Mouse (Mus musculus): Measurements from ENCODE around the gene Rnf114. TPM values are rescaled to one million over a fixed set of nuclear protein-coding genes. Genes with fewer than 3 reads are reported as not detected.
A peak's percentile ranks its signal among the peaks of the same experiment; 100 is the strongest.

Gene Rnf114
- polyA plus RNA-seq, 1 experiment from 2014 or later = 80.1 TPM

- peaks cover 65% of the 10 kb centered on the region for H3K36me3 ChIP-seq
- H3K27me3 ChIP-seq = no peaks in the 10 kb centered on the region
- H3K9ac ChIP-seq = no peak overlapping the region
- ATAC-seq (ENCODE audit: insufficient number of reproducible peaks, low FRiP score, low TSS enrichment, low read depth) = no peak
- no peaks in the 10 kb centered on the region for H3K4me1 ChIP-seq
- H3K4me2 ChIP-seq (replicated peaks) = no peak overlapping the region
- H3K9me3 ChIP-seq (replicated peaks) = no peaks in the 10 kb centered on the region
- no peak overlapping the region for H3K4me3 ChIP-seq (replicated peaks)
- 92% methylated on average over 9 of the region's 9 CpGs for WGBS
- no peak overlapping the region for H3K27ac ChIP-seq (replicated peaks)
Observed at GRCm38 (mm10) chr2:167457213-167457612, 35.2 kb upstream of the Rnf114 start.

DNA sequence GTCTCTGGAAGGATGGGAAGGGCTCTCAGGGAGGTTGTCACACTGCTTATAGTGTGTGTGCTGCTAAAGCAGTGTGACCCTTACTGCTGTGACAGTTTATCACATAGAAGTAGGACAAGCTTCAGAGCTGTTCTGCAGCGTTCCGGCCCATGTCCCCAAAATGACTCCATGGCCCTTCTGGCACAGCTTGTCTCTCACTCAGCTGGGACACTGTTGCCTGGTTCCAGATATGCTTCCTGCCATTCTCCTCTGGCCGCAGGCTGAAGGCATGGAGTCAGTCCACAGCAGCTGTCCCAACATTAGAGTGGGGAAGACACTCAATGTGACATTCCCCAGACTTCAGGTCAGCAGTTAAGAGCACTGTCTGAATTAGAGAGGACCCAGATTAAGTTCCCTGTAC is 33.9 kb upstream of the Rnf114 start:
- H3K27me3 ChIP-seq = no peaks in the 10 kb centered on the region
- H3K9me3 ChIP-seq (replicated peaks) = no peaks in the 10 kb centered on the region
- no peaks in the 10 kb centered on the region for H3K4me1 ChIP-seq
- H3K27ac ChIP-seq (replicated peaks) = no peak overlapping the region
- no peak for ATAC-seq (ENCODE audit: insufficient number of reproducible peaks, low FRiP score, low TSS enrichment, low read depth)
- peaks cover 56% of the 10 kb centered on the region for H3K36me3 ChIP-seq
- H3K9ac ChIP-seq = no peak overlapping the region
- 94% methylated on average over 3 of the region's 3 CpGs for WGBS
- no peak overlapping the region for H3K4me3 ChIP-seq (replicated peaks)
- H3K4me2 ChIP-seq (replicated peaks) = no peak overlapping the region

DNA sequence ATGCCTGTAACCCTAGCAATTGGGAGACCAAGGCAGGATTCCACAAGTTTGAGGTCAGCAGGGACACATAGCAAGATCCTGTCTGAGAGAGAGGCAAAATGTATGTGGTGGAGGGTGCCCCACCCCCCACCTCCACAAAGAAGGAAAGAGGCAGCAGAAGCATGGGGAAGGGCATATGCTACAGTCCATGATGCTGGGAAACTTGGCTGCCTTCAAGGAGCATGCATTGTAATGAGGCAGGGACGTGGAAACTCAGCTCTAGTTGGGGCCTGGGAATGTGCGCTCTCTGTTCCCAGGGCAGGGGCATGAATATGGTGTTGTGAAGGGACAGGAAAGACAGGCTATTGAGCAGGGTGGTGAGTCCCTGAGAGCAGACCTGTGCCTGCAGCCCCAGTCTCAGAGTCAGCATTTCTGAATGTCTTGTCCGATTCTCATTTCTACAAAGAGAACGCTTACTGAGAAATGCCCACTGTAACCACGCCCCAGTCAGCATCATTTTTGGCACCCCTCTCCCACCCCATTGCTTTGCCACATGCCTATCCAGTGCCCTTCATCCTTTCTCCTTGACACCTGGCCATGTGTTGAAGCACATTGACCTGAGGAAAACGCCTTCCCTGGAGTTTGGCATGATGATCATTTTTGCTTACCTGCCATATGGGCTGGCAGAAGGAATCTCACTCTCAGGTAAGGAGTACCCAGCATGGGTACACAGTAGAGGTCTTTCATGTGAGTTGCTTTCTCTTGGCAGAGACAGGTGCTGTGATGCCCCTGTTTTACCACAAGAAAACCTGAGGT is 33.2 kb upstream of the Rnf114 start:
- ATAC-seq (ENCODE audit: insufficient number of reproducible peaks, low FRiP score, low TSS enrichment, low read depth) = no peak
- Histone ChIP-seq H3K4me1 (no peaks in the 10 kb centered on the region), H3K9ac (no peak overlapping the region), H3K27me3 (no peaks in the 10 kb centered on the region), H3K4me2 (replicated peaks) (no peak overlapping the region), H3K27ac (replicated peaks) (no peak overlapping the region), H3K36me3 (peaks cover 50% of the 10 kb centered on the region), H3K9me3 (replicated peaks) (no peaks in the 10 kb centered on the region), H3K4me3 (replicated peaks) (no peak overlapping the region)
- WGBS = 92% methylated on average over 6 of the region's 6 CpGs

DNA sequence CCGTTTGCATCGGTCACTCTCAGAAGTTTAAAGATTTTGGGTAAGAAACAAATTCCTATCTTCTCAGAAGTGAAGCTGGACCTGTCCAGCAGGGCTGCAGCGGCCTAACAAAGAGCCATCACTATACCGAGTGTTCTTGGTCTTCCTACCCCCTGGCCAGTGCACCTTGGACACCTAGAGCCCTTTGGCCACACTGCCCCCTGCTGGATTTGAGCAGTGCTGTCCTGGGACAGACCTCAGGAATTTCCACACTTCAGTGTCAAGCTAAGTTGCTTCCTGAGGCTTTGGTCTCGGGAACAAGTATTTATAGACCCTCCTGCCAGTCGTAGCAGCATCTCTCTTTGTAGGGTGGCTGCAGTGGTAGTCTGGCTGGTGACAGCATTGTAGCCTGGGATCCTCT is 29.5 kb upstream of the Rnf114 start:
- peaks cover 49% of the 10 kb centered on the region for H3K36me3 ChIP-seq
- 59% methylated on average over 6 of the region's 6 CpGs for WGBS
- no peak for ATAC-seq (ENCODE audit: insufficient number of reproducible peaks, low FRiP score, low TSS enrichment, low read depth)

DNA sequence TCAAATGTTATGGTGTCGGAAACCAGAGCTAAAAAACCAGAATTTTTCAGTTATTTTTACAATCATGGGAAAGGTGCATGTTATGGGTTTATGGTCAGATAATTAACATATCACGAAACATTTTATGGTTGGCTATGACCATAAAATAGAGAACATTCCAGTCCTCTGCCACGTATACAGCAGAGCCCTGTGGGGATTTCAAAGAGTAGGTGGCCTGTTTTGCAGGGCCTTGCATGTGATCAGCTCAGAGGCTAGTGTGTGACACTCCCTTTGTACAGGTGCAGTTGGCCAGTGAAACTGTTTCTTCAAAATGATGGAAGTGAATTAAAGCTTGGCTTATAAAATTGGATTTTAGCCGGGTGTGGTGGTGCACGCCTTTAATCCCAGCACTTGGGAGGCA is 28.6 kb upstream of the Rnf114 start:
- Histone ChIP-seq H3K36me3 (peaks cover 46% of the 10 kb centered on the region), H3K9ac (no peak overlapping the region), H3K27ac (replicated peaks) (no peak overlapping the region), H3K4me1 (no peaks in the 10 kb centered on the region), H3K4me3 (replicated peaks) (no peak overlapping the region), H3K27me3 (no peaks in the 10 kb centered on the region), H3K9me3 (replicated peaks) (no peaks in the 10 kb centered on the region), H3K4me2 (replicated peaks) (no peak overlapping the region)
- ATAC-seq (ENCODE audit: insufficient number of reproducible peaks, low FRiP score, low TSS enrichment, low read depth) = no peak
- 89% methylated on average over 5 of the region's 5 CpGs for WGBS

More for the DNA sequence above, 29.5 kb upstream of the Rnf114 start:
- Histone ChIP-seq H3K9me3 (replicated peaks) (no peaks in the 10 kb centered on the region), H3K27me3 (no peaks in the 10 kb centered on the region), H3K27ac (replicated peaks) (no peak overlapping the region), H3K4me2 (replicated peaks) (no peak overlapping the region), H3K4me1 (no peaks in the 10 kb centered on the region), H3K9ac (no peak overlapping the region), H3K4me3 (replicated peaks) (no peak overlapping the region)

DNA sequence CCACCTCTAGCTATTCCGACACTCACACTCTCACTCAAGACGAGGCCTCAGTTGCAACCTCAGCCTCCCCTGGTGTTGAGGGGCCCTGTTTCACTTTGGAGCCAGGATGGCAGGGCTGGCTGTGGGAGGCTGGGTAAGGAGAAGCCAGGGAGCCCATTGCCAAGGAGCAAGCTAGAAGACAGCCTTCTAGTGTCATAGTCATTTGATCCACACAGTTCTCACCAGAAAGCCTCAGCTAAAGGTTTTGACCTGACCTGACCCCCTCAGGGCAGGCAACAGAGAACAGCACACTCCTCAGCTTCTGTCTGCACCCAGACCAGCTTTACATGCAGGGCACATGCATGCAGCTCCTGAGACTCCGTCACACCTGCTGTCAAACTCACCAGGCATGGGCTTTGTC is 26.5 kb upstream of the Rnf114 start:
- Histone ChIP-seq H3K9me3 (replicated peaks) (no peaks in the 10 kb centered on the region), H3K4me3 (replicated peaks) (no peak overlapping the region), H3K4me1 (no peaks in the 10 kb centered on the region), H3K27ac (replicated peaks) (no peak overlapping the region), H3K36me3 (peaks cover 57% of the 10 kb centered on the region), H3K4me2 (replicated peaks) (no peak overlapping the region), H3K27me3 (no peaks in the 10 kb centered on the region), H3K9ac (no peak overlapping the region)
- ATAC-seq (ENCODE audit: insufficient number of reproducible peaks, low FRiP score, low TSS enrichment, low read depth) = no peak
- WGBS = 85% methylated on average over 3 of the region's 3 CpGs

- H3K4me2 ChIP-seq (replicated peaks) = no peak overlapping the region
- no peak overlapping the region for H3K27ac ChIP-seq (replicated peaks)
- 80% methylated on average over 5 of the region's 5 CpGs for WGBS
- H3K36me3 ChIP-seq = peaks cover 67% of the 10 kb centered on the region
- H3K27me3 ChIP-seq = no peaks in the 10 kb centered on the region
- no peaks in the 10 kb centered on the region for H3K4me1 ChIP-seq
- no peaks in the 10 kb centered on the region for H3K9me3 ChIP-seq (replicated peaks)
- ATAC-seq (ENCODE audit: insufficient number of reproducible peaks, low FRiP score, low TSS enrichment, low read depth) = no peak
- no peak overlapping the region for H3K4me3 ChIP-seq (replicated peaks)
- no peak overlapping the region for H3K9ac ChIP-seq
Observed at GRCm38 (mm10) chr2:167467214-167467613, 25.2 kb upstream of the Rnf114 start.

GRCm38 (mm10) chr2:167468444-167468843 is 24.0 kb upstream of the Rnf114 start:
- no peaks in the 10 kb centered on the region for H3K4me1 ChIP-seq
- peaks cover 79% of the 10 kb centered on the region for H3K36me3 ChIP-seq
- no peak overlapping the region for H3K4me2 ChIP-seq (replicated peaks)
- H3K4me3 ChIP-seq (replicated peaks) = no peak overlapping the region
- no peaks in the 10 kb centered on the region for H3K9me3 ChIP-seq (replicated peaks)
- 76% methylated on average over 6 of the region's 6 CpGs for WGBS
- ATAC-seq (ENCODE audit: insufficient number of reproducible peaks, low FRiP score, low TSS enrichment, low read depth) = no peak
- no peak overlapping the region for H3K27ac ChIP-seq (replicated peaks)
- no peak overlapping the region for H3K9ac ChIP-seq
- H3K27me3 ChIP-seq = no peaks in the 10 kb centered on the region

- Histone ChIP-seq H3K9me3 (replicated peaks) (no peaks in the 10 kb centered on the region), H3K36me3 (peaks cover 84% of the 10 kb centered on the region)
- 71% methylated on average over 3 of the region's 3 CpGs for WGBS
Observed at GRCm38 (mm10) chr2:167470611-167471010, 21.8 kb upstream of the Rnf114 start.

DNA sequence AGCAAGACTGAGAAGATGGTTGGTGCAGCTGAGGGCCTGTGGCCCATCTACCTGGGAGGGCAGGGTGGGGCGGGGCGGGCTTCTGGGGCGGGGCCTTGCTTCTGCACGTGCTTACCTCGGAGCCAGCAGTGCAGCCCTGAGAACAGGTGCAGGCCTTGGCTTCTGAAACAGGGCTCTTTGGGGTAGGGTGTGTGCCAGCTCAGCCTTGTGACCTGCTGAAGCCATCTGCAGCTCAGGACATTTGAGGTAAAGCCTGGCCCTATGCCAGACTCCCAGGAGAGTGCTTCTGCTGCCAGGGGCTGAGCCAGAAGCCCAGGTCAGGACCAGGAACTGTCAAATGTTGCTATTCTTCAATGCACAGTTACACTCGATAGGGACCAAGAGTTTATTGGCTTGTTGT is 20.9 kb upstream of the Rnf114 start:
- 78% methylated on average over 6 of the region's 6 CpGs for WGBS
- Histone ChIP-seq H3K4me1 (peaks cover 10% of the 10 kb centered on the region), H3K36me3 (peaks cover 74% of the 10 kb centered on the region), H3K9ac (no peak overlapping the region), H3K27ac (replicated peaks) (no peak overlapping the region), H3K4me2 (replicated peaks) (no peak overlapping the region), H3K4me3 (replicated peaks) (no peak overlapping the region), H3K27me3 (no peaks in the 10 kb centered on the region), H3K9me3 (replicated peaks) (no peaks in the 10 kb centered on the region)
- no peak for ATAC-seq (ENCODE audit: insufficient number of reproducible peaks, low FRiP score, low TSS enrichment, low read depth)

More at GRCm38 (mm10) chr2:167470611-167471010, 21.8 kb upstream of the Rnf114 start:
- H3K9ac ChIP-seq = no peak overlapping the region
- no peak overlapping the region for H3K4me2 ChIP-seq (replicated peaks)
- no peak overlapping the region for H3K4me3 ChIP-seq (replicated peaks)
- H3K4me1 ChIP-seq = no peaks in the 10 kb centered on the region
- no peak for ATAC-seq (ENCODE audit: insufficient number of reproducible peaks, low FRiP score, low TSS enrichment, low read depth)
- H3K27ac ChIP-seq (replicated peaks) = no peak overlapping the region
- H3K27me3 ChIP-seq = no peaks in the 10 kb centered on the region

DNA sequence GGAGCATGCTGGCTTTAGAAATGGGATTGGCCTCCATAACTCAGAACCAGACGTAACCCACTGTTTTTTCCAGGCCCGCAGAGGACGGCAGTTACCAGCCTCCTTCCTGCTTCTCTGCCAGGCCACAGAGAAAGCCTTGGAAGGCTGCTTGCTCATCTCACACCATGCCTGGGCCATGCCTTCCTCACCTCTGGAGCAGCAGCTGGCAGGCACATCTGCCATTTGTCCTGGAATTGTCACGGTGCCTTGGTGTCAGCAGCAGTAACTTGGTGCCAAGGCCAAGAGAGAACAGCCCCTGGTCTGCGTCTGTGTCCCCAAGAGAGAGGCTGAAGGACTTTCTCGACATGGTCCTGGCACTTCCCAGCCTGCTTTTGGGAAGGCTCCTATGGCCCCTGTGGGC is 18.2 kb upstream of the Rnf114 start:
- WGBS = 76% methylated on average over 6 of the region's 6 CpGs
- Histone ChIP-seq H3K27me3 (no peaks in the 10 kb centered on the region), H3K4me1 (peaks cover 15% of the 10 kb centered on the region), H3K4me2 (replicated peaks) (no peak overlapping the region), H3K9me3 (replicated peaks) (no peaks in the 10 kb centered on the region), H3K4me3 (replicated peaks) (no peak overlapping the region), H3K27ac (replicated peaks) (no peak overlapping the region), H3K9ac (no peak overlapping the region), H3K36me3 (peaks cover 65% of the 10 kb centered on the region)
- ATAC-seq (ENCODE audit: insufficient number of reproducible peaks, low FRiP score, low TSS enrichment, low read depth) = no peak

DNA sequence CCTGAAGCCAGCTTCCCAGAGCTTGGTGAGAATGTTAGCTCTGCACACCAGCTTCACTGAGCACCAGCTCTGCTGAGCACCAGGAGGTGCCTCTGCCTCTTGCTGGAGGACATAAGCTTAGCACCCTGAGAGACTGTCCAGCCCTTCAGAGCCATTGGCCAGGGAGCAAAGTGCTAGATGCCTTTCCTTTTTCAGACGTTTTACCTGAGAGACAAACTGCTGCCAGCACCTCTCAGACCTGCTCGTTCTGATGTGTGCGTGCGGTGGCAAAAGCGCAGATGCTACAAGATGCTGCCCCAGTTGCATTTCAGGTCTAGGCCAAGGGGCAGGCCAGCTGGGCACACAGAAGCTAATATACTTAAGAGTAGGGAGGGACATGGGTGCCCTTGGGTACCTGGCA is 16.8 kb upstream of the Rnf114 start:
- no peak overlapping the region for H3K4me2 ChIP-seq (replicated peaks)
- peaks cover 57% of the 10 kb centered on the region for H3K36me3 ChIP-seq
- H3K9me3 ChIP-seq (replicated peaks) = no peaks in the 10 kb centered on the region
- H3K4me1 ChIP-seq = peaks cover 15% of the 10 kb centered on the region
- H3K27me3 ChIP-seq = no peaks in the 10 kb centered on the region
- peak overlapping the region; percentile 55 for H3K27ac ChIP-seq (replicated peaks)
- WGBS = 78% methylated on average over 5 of the region's 5 CpGs
- no peak for ATAC-seq (ENCODE audit: insufficient number of reproducible peaks, low FRiP score, low TSS enrichment, low read depth)
- H3K9ac ChIP-seq = no peak overlapping the region
- no peak overlapping the region for H3K4me3 ChIP-seq (replicated peaks)
